In genomic region chr14:31414967-31415376, GRCm38 (mm10) we compare ENCODE assay signal across 12 mouse cellular contexts. TPM values are rescaled to one million over a fixed set of nuclear protein-coding genes. Genes with fewer than 3 reads are reported as not detected.
DNase-seq lines count a peak whose midpoint lies in the region; ATAC-seq and TF ChIP-seq lines count a peak whose summit lies in the region.
"Had no signal": no experiment of that assay in that cellular context is flagged by ENCODE, and none has a peak within 500 bp of the region (broad histone marks: within the 10 kb centered on the region; RNA-seq: fewer than 3 reads in every experiment).

No protein-coding gene starts in this region.

- TF ChIP-seq EP300 in liver, postnatal 0 days (IDR thresholded peaks at IDR 0.05; ENCODE audit: low read depth): no peak

- no peaks in the 10 kb centered on the region for H3K9me3 ChIP-seq in hindbrain, postnatal 0 days (ENCODE audit: low read length)
- no peaks in the 10 kb centered on the region for H3K9me3 ChIP-seq in hindbrain, embryonic 11.5 days (ENCODE audit: control insufficient read depth, low read length)
- no peaks in the 10 kb centered on the region for H3K9me3 ChIP-seq in neural tube, embryonic 14.5 days (ENCODE audit: control insufficient read depth, low read length)
- no peaks in the 10 kb centered on the region for H3K9me3 ChIP-seq in liver, postnatal 0 days (ENCODE audit: low read length)
- H3K9me3 ChIP-seq in forebrain, postnatal 0 days (ENCODE audit: low read length): no peaks in the 10 kb centered on the region
- H3K9me3 ChIP-seq: kidney, embryonic 15.5 days had no signal

- TF ChIP-seq CTCF in hindbrain, postnatal 0 days (IDR thresholded peaks at IDR 0.05; ENCODE audit: low read depth): no peak
- no peak for TF ChIP-seq CTCF in liver, postnatal 0 days (IDR thresholded peaks at IDR 0.05; ENCODE audit: low read depth)
- TF ChIP-seq CTCF in forebrain, postnatal 0 days (IDR thresholded peaks at IDR 0.05; ENCODE audit: low read depth): no peak

- H3K27me3 ChIP-seq in hindbrain, postnatal 0 days (ENCODE audit: insufficient read depth, low read length): no peaks in the 10 kb centered on the region
- no peaks in the 10 kb centered on the region for H3K27me3 ChIP-seq in hindbrain, embryonic 11.5 days (ENCODE audit: control insufficient read depth, insufficient read depth, low read length)
- H3K27me3 ChIP-seq in neural tube, embryonic 14.5 days (ENCODE audit: control insufficient read depth, insufficient read depth, low read length): no peaks in the 10 kb centered on the region
- H3K27me3 ChIP-seq in liver, postnatal 0 days (ENCODE audit: insufficient read depth, low read length): no peaks in the 10 kb centered on the region
- no peaks in the 10 kb centered on the region for H3K27me3 ChIP-seq in forebrain, postnatal 0 days (ENCODE audit: insufficient read depth, low read length)
- H3K27me3 ChIP-seq: kidney, embryonic 15.5 days had no signal

- H3K4me3 ChIP-seq in hindbrain, postnatal 0 days (ENCODE audit: low read length): no peak overlapping the region
- H3K4me3 ChIP-seq in hindbrain, embryonic 11.5 days (ENCODE audit: low read depth, low read length): no peak overlapping the region
- H3K4me3 ChIP-seq in neural tube, embryonic 14.5 days (ENCODE audit: low read depth, low read length): no peak overlapping the region
- H3K4me3 ChIP-seq in liver, postnatal 0 days (ENCODE audit: low read depth, low read length): no peak overlapping the region
- no peak overlapping the region for H3K4me3 ChIP-seq in forebrain, postnatal 0 days (ENCODE audit: low read depth, low read length)
- H3K4me3 ChIP-seq: kidney, embryonic 15.5 days had no signal

- no peak overlapping the region for H3K4me2 ChIP-seq in hindbrain, postnatal 0 days (ENCODE audit: low read depth, low read length)
- H3K4me2 ChIP-seq in hindbrain, embryonic 11.5 days (replicated peaks; ENCODE audit: low read depth, low read length): no peak overlapping the region
- H3K4me2 ChIP-seq in neural tube, embryonic 14.5 days (ENCODE audit: low read depth, low read length): no peak overlapping the region
- no peak overlapping the region for H3K4me2 ChIP-seq in liver, postnatal 0 days (ENCODE audit: low read depth, low read length)
- no peak overlapping the region for H3K4me2 ChIP-seq in forebrain, postnatal 0 days (ENCODE audit: low read depth)
- H3K4me2 ChIP-seq: kidney, embryonic 15.5 days had no signal

- no peak for ATAC-seq in hindbrain, postnatal 0 days
- ATAC-seq in hindbrain, embryonic 11.5 days (ENCODE audit: low FRiP score): no peak
- no peak for ATAC-seq in neural tube, embryonic 14.5 days (ENCODE audit: low read depth)
- no peak for ATAC-seq in liver, postnatal 0 days
- ATAC-seq in forebrain, postnatal 0 days: no peak

- no peak for DNase-seq in hindbrain, postnatal 0 days (ENCODE audit: low spot score)
- no peak for DNase-seq in hindbrain, embryonic 11.5 days (ENCODE audit: low spot score)
- DNase-seq in neural tube, embryonic 10.5 days (ENCODE audit: extremely low spot score, low spot score): no peak
- peak; percentile 56 for DNase-seq in heart, adult 8-10 months (ENCODE audit: low spot score)
- DNase-seq in liver, postnatal 0 days: no peak
- no peak for DNase-seq in adrenal gland, adult 18-20 months (ENCODE audit: low spot score in 2 of 2)
- no peak for DNase-seq in forebrain, postnatal 0 days
- DNase-seq: cerebellum, adult 9-10 months; right cerebral cortex, postnatal 25 days; thymus, postnatal 25 days had no signal

- no peak overlapping the region for H3K9ac ChIP-seq in hindbrain, postnatal 0 days (replicated peaks; ENCODE audit: low read length)
- no peak overlapping the region for H3K9ac ChIP-seq in hindbrain, embryonic 11.5 days (ENCODE audit: low read depth, low read length)
- no peak overlapping the region for H3K9ac ChIP-seq in neural tube, embryonic 14.5 days (replicated peaks; ENCODE audit: low read depth, low read length)
- no peak overlapping the region for H3K9ac ChIP-seq in liver, postnatal 0 days (replicated peaks)
- H3K9ac ChIP-seq in forebrain, postnatal 0 days: no peak overlapping the region
- H3K9ac ChIP-seq: kidney, embryonic 15.5 days had no signal

- H3K4me1 ChIP-seq in hindbrain, postnatal 0 days (ENCODE audit: insufficient read depth, low read length): no peaks in the 10 kb centered on the region
- no peaks in the 10 kb centered on the region for H3K4me1 ChIP-seq in hindbrain, embryonic 11.5 days (replicated peaks; ENCODE audit: control insufficient read depth, insufficient read depth, low read length)
- 0 out of 2 replicates have a peak, but pooled peaks cover 3% of the 10 kb centered on the region for H3K4me1 ChIP-seq in neural tube, embryonic 14.5 days (ENCODE audit: control insufficient read depth, insufficient read depth, low read length)
- H3K4me1 ChIP-seq in liver, postnatal 0 days (ENCODE audit: insufficient read depth): peaks cover 93% of the 10 kb centered on the region
- H3K4me1 ChIP-seq in forebrain, postnatal 0 days (ENCODE audit: insufficient read depth): no peaks in the 10 kb centered on the region

- H3K27ac ChIP-seq in hindbrain, postnatal 0 days: peak overlapping the region; percentile 22
- no peak overlapping the region for H3K27ac ChIP-seq in hindbrain, embryonic 11.5 days (ENCODE audit: low read depth, low read length)
- peak overlapping the region; percentile 2; the same call in 1 of the 2 replicates for H3K27ac ChIP-seq in neural tube, embryonic 14.5 days (ENCODE audit: low read depth, low read length)
- peak overlapping the region; percentile 77 for H3K27ac ChIP-seq in liver, postnatal 0 days (ENCODE audit: low read depth)
- no peak overlapping the region for H3K27ac ChIP-seq in forebrain, postnatal 0 days (ENCODE audit: low read depth, low read length)

- no peaks in the 10 kb centered on the region for H3K36me3 ChIP-seq in hindbrain, postnatal 0 days (ENCODE audit: insufficient read depth, low read length)
- H3K36me3 ChIP-seq in hindbrain, embryonic 11.5 days (ENCODE audit: control insufficient read depth, insufficient read depth, low read length): no peaks in the 10 kb centered on the region
- no peaks in the 10 kb centered on the region for H3K36me3 ChIP-seq in neural tube, embryonic 14.5 days (ENCODE audit: control insufficient read depth, insufficient read depth, low read length)
- peaks cover 17% of the 10 kb centered on the region for H3K36me3 ChIP-seq in liver, postnatal 0 days (replicated peaks; ENCODE audit: insufficient read depth, low read length)
- H3K36me3 ChIP-seq in forebrain, postnatal 0 days (ENCODE audit: insufficient read depth): peaks cover 15% of the 10 kb centered on the region; the same call in 1 of the 2 replicates

- 59% methylated on average over 7 of the region's 7 CpGs for WGBS in hindbrain, postnatal 0 days
- 75% methylated on average over 7 of the region's 7 CpGs for WGBS in hindbrain, embryonic 11.5 days
- WGBS in neural tube, embryonic 14.5 days: 62% methylated on average over 7 of the region's 7 CpGs
- WGBS in liver, postnatal 0 days (ENCODE audit: insufficient replicate concordance): 61% methylated on average over 7 of the region's 7 CpGs
- 78% methylated on average over 7 of the region's 7 CpGs for WGBS in forebrain, postnatal 0 days

RNA-seq across cellular contexts. Expression of gene Sh3bp5, which starts 20.9 kb away (rescaled TPM):
- 41.6 and 53.9 TPM in 2 replicates for total RNA-seq in hindbrain, postnatal 0 days (2014; rRNA removed)
- polyA plus RNA-seq in hindbrain, postnatal 0 days (2015; fragmentation: Nextera tagmentation; extraction: Ambion mirVana): 127 and 149 TPM in 2 replicates
- 13.6 and 17.3 TPM in 2 replicates for polyA plus RNA-seq in hindbrain, embryonic 11.5 days (2014; fragmentation: Nextera tagmentation; extraction: Ambion mirVana)
- 58.1 and 104 TPM in 2 replicates for polyA plus RNA-seq in neural tube, embryonic 14.5 days (2014; fragmentation: Nextera tagmentation; extraction: Ambion mirVana)
- total RNA-seq in heart, adult 8-10 months (2022): 10 to 100 TPM; 38.6 to 50.6 (median 50.1) TPM
- 29.7 and 31.8 TPM in 2 replicates for polyA plus RNA-seq in liver, postnatal 0 days (2015; fragmentation: Nextera tagmentation; extraction: Ambion mirVana)
- 100 to 1,000 TPM; 136 to 182 TPM for total RNA-seq in adrenal gland, adult 18-20 months (2021)
- 58.2 and 67.9 TPM in 2 replicates for total RNA-seq in forebrain, postnatal 0 days (2014; rRNA removed)
- polyA plus RNA-seq in forebrain, postnatal 0 days (2015; fragmentation: Nextera tagmentation; extraction: Ambion mirVana): 132 and 165 TPM in 2 replicates

Comparison
In these comparisons a context has a peak if more than half of its experiments do, and no peak if none do; other contexts are left out.
1. H3K27ac ChIP-seq: peak in hindbrain, postnatal 0 days (single experiment), neural tube, embryonic 14.5 days (single experiment) and liver, postnatal 0 days (single experiment); none in hindbrain, embryonic 11.5 days (single experiment) and forebrain, postnatal 0 days (single experiment).